Mouse (Mus musculus) midbrain, embryonic 10.5 days (tissue): ENCODE data around the gene Tsx. TPM values are rescaled to one million over a fixed set of nuclear protein-coding genes. Genes with fewer than 3 reads are reported as not detected.
"Not testable (repeated sequence)": the region's sequence is repeated elsewhere in the genome, so short reads cannot be mapped to it uniquely, and the experiment has no call there.

Source experiments
- DNase-seq: peaks from one replicate; pipeline ENCODE4 v3.0.0-alpha.2; 2017; ENCODE audit warnings: low spot score
- H3K27ac ChIP-seq: fragments of 300-500 bp; sonication (generic); replicated peaks from 2 replicates; pipeline ENCODE4 v1.5.1; 2016; ENCODE audit warnings: mild to moderate bottlenecking
- H3K27me3 ChIP-seq: fragments of 300-500 bp; sonication (generic); 2 replicates; pipeline ENCODE4 v1.6.1; 2016; ENCODE audit warnings: low read depth, mild to moderate bottlenecking; ENCODE audit not compliant: poor library complexity, severe bottlenecking
- H3K36me3 ChIP-seq: fragments of 300-500 bp; sonication (generic); 2 replicates; pipeline ENCODE4 v1.6.1; 2016; ENCODE audit warnings: mild to moderate bottlenecking, moderate library complexity
- H3K4me1 ChIP-seq: fragments of 300-500 bp; sonication (generic); 2 replicates; pipeline ENCODE4 v1.6.1; 2016
- H3K4me3 ChIP-seq: fragments of 300-500 bp; sonication (generic); 2 replicates; pipeline ENCODE4 v1.5.1; 2016; ENCODE audit warnings: mild to moderate bottlenecking, moderate library complexity
- H3K9me3 ChIP-seq: fragments of 300-500 bp; sonication (generic); replicated peaks from 2 replicates; pipeline ENCODE4 v1.6.1; 2016; ENCODE audit warnings: mild to moderate bottlenecking
- WGBS: fragments of 180-500 bp; shearing (Covaris S2); methylation state at CpG from one replicate; pipeline ENCODE4 v1.1.7; 2016; 5-methylcytosine and 5-hydroxymethylcytosine counted together
- polyA plus RNA-seq: library from polyadenylated mRNA; unstranded; fragments of >200 nt; fragmentation: Nextera tagmentation; extraction: Ambion mirVana; gene quantifications from 2 replicates; pipeline ENCODE4 v1.2.1, GENCODE M21; 2016

Tsx gene
- polyA plus RNA-seq, 1 experiment from 2014 or later = 0.35 TPM

DNA sequence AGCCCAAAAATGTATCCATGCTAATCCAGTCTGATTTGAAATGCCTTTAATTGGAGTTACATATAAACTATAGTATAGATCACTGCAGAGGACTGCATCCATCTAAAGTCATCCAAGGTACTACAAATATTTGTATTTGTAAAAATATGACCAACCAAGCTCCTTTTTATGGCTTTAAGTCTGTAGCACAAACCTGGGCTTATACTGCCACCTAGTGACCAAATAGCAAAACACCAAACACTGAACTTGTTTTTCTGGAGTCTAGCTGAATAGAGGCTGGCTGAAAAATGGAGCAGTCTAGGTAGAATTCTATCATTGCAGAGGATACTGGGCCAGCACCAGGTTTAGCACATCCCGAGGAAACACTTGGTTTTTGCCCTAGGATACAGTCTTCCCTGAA lies 26.5 kb downstream of the Tsx start:
- WGBS = 6% methylated on average over 1 of the region's 1 CpGs
- H3K27me3 ChIP-seq = peaks cover 95% of the 10 kb centered on the region
- H3K4me3 ChIP-seq = no peak overlapping the region
- no peak for DNase-seq
- no peaks in the 10 kb centered on the region for H3K9me3 ChIP-seq
- no peak overlapping the region for H3K27ac ChIP-seq
- peaks cover 10% of the 10 kb centered on the region for H3K4me1 ChIP-seq
- no peaks in the 10 kb centered on the region for H3K36me3 ChIP-seq

DNA sequence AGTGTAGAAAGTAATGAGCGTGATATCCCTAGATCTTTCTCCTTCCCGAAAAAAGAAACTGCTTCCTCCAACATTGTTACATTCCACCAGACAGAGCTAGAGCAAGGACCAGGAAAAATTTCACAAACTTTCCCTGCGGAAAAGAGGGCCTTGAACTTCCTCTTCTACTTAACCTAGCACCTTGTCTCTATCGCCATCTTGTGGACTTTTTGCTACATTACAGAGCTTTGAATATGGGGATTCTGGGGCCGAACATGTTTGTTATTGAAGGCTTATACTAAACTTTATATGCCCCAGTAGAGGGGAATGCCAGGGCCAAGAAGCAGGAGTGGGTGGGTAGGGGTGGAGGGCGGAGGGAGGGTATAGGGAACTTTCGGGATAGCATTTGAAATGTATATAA lies 29.5 kb downstream of the Tsx start:
- Histone ChIP-seq H3K4me1 (peaks cover 9% of the 10 kb centered on the region), H3K9me3 (no peaks in the 10 kb centered on the region), H3K4me3 (no peak overlapping the region), H3K36me3 (no peaks in the 10 kb centered on the region), H3K27ac (no peak overlapping the region), H3K27me3 (peaks cover 93% of the 10 kb centered on the region)
- no peak for DNase-seq
- 36% methylated on average over 7 of the region's 7 CpGs for WGBS

DNA sequence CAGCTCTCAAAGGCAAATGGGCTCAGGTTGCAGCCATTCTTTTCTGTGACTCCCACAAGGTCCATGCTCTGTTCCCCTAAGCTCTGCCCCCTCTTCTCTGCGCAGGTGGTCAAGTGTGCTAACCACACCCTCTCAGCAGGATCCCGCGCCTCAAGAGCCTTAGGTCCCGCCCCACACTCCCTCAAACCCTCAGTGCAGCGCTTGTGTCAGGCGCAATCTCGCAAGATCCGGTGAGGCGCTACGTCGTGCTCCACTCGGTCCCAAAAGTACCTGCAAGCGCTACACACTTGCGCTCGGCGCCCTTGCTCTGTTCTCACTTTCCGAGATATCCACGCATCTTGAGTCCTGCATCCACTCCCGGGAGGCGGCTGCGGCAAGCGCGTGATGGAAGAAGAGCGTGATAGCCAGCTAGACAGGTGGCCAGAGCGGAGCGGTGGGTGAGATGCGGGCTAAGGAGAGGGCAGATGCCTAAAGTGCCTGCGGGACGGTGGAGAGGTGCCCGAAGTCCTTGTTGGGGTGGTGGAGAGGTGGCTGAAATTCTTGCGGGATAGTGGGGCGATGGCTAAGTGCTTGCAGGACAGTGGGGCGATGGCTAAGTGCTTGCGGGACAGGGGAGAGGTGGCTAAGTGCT lies 33.4 kb downstream of the Tsx start:
- Histone ChIP-seq H3K9me3 (no peaks in the 10 kb centered on the region), H3K27me3 (peaks cover 92% of the 10 kb centered on the region), H3K27ac (no peak overlapping the region), H3K36me3 (no peaks in the 10 kb centered on the region), H3K4me1 (peaks cover 8% of the 10 kb centered on the region), H3K4me3 (peak overlapping the region; percentile 51)
- WGBS = 14% methylated on average over 34 of the region's 34 CpGs
- DNase-seq = peak; percentile 17

DNA sequence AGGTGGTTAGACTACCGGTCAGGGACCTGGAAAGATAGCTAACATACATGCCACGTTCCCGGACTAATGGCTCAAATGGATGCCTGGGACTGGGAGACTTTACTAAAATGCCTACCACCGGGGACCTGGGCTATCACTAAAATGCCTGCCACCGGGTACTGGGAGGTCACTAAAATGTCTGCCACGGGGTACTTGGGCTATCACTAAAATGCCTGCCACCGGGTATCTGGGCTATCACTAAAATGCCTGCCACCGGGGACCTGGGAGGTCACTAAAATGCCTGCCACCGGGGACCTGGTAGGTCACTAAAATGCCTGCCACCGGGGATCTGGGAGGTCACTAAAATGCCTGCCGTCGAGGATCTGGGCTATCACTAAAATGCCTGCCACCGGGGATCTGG lies 34.2 kb downstream of the Tsx start:
- Histone ChIP-seq H3K27me3 (peaks cover 90% of the 10 kb centered on the region), H3K4me3 (peak overlapping the region; percentile 51)

DNA sequence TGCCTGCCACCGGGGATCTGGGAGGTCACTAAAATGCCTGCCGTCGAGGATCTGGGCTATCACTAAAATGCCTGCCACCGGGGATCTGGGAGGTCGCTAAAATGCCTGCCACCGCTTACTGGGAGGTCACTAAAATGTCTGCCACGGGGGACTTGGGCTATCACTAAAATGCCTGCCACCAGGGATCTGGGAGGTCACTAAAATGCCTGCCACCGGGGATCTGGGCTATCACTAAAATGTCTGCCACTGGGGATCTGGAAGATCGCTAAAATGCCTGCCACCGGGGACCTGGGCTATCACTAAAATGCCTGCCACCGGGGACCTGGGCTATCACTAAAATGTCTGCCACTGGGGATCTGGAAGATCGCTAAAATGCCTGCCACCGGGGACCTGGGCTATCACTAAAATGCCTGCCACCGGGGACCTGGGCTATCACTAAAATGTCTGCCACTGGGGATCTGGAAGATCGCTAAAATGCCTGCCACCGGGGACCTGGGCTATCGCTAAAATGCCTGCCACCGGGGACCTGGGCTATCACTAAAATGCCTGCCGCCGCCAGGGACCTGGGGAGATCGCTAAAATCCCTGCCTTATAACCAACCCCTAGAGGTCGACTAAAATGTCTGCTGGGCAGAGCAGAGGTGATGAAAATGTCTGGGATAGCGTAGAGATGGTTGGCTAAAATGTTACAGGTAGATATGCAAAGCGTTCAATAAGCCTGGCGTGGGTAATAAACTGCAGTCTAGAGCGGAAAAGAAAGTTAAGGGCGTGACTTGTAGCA lies 34.9 kb downstream of the Tsx start:
- H3K27ac ChIP-seq, DNase-seq, H3K4me3 ChIP-seq, H3K9me3 ChIP-seq, H3K4me1 ChIP-seq, H3K36me3 ChIP-seq: not testable (repeated sequence)
- WGBS = 67% methylated on average over 23 of the region's 27 CpGs
- peaks cover 91% of the 10 kb centered on the region for H3K27me3 ChIP-seq

More for the DNA sequence above, 34.2 kb downstream of the Tsx start:
- H3K27ac ChIP-seq, DNase-seq, H3K9me3 ChIP-seq, H3K36me3 ChIP-seq, H3K4me1 ChIP-seq: not testable (repeated sequence)
- WGBS = 60% methylated on average over 12 of the region's 13 CpGs

DNA sequence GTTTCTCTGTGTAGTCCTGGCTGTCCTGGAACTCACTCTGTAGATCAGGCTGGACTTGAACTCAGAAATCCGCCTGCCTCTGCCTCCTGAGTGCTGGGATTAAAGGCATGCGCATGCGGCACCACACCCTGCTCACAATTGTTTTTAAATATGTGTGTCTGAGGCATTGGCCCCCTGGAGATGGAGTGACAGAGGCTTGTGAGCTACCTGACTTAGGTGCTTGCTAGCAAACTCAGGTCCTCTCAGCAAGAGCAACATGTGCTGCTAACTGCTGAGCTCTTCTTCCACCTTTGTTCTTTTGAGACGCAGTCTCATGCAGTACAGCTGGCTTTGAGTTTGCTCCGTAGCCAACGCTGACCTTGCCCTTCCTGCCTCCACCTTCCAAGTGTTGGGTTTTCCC lies 38.5 kb downstream of the Tsx start:
- Histone ChIP-seq H3K36me3 (no peaks in the 10 kb centered on the region), H3K27me3 (peaks cover 54% of the 10 kb centered on the region), H3K4me3 (no peak overlapping the region), H3K27ac (no peak overlapping the region), H3K9me3 (no peaks in the 10 kb centered on the region), H3K4me1 (peaks cover 3% of the 10 kb centered on the region)
- DNase-seq = no peak
- 85% methylated on average over 6 of the region's 6 CpGs for WGBS

DNA sequence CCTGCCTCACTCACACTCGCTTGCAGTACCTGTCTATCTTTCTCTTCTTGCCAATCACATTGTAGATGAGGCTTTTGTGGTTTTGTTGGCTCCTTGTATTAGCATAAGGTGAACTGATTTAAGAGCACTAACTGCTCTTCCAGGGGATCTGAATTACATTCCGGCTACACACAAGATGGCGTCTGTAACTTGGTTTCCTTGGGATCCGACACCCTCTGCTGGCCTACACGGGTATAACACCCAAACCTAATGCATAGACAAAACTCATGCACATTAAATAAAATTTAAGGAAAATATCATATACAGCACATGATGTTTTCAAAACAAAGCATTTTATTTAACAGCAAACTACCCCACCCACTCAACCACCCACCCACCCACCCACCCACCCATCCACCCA lies 45.8 kb downstream of the Tsx start:
- Histone ChIP-seq H3K27ac (no peak overlapping the region), H3K9me3 (no peaks in the 10 kb centered on the region), H3K27me3 (no peaks in the 10 kb centered on the region), H3K4me3 (no peak overlapping the region), H3K36me3 (peaks cover under 1% of the 10 kb centered on the region; the same call in 1 of the 2 replicates), H3K4me1 (no peaks in the 10 kb centered on the region)
- DNase-seq = no peak
- WGBS = 75% methylated on average over 5 of the region's 5 CpGs

DNA sequence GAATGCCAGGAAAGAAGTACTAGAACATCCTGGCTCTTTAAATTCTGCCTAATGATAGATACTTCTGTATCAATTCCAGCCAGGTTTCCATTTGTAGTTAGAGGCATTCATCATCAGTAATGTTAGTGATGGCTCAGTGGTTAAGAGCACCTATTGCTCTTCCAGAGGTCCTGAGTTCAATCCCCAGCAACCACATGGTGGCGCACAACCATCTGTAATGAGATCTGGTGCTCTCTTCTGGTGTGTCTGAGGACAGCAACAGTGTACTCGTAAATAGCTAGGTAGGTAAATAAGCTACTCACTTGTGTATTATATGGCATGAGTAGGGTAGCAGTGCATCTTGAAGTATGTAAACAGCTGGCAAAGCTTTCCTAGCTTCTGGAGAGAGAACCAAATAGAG lies 54.7 kb downstream of the Tsx start:
- no peak overlapping the region for H3K4me3 ChIP-seq
- H3K9me3 ChIP-seq = no peaks in the 10 kb centered on the region
- H3K27ac ChIP-seq = no peak overlapping the region
- DNase-seq = no peak
- H3K4me1 ChIP-seq = no peaks in the 10 kb centered on the region
- 78% methylated on average over 2 of the region's 2 CpGs for WGBS
- H3K27me3 ChIP-seq = no peaks in the 10 kb centered on the region
- H3K36me3 ChIP-seq = peaks cover 37% of the 10 kb centered on the region

DNA sequence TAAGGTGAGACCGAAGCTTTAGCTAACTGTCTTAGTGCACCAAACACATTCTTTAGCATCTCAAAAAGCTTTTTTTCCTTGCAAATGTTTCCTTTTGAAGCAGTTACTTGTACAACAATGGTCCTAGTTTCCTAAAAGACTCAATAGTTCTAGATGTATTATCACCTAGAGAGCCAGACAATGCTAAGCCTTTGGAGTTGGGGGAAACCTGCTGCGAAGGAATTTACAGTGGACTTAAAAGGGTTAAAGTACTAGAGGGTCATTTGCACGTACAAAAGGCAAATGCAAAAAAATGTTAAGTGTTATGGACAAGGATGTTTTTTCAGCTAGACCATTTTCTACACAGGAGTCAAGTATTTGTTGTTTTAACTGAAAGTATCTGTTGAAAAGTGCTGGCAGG lies 58.1 kb downstream of the Tsx start:
- Histone ChIP-seq H3K4me3 (no peak overlapping the region), H3K4me1 (no peaks in the 10 kb centered on the region), H3K36me3 (peaks cover 18% of the 10 kb centered on the region), H3K27me3 (no peaks in the 10 kb centered on the region), H3K9me3 (no peaks in the 10 kb centered on the region), H3K27ac (no peak overlapping the region)
- no peak for DNase-seq
- 87% methylated on average over 3 of the region's 3 CpGs for WGBS

Other genes starting within 250 kb of the Tsx start
- 7.4 and 13.3 TPM in 2 replicates for gene Nap1l2, start 227.8 kb upstream of the Tsx start, polyA plus RNA-seq
- not detected in 2 replicates for gene Cdx4, start 93.1 kb upstream of the Tsx start, polyA plus RNA-seq
- gene Chic1, start 58.0 kb upstream of the Tsx start, polyA plus RNA-seq = 4.5 and 5.9 TPM in 2 replicates
- not detected in 2 replicates for gene Gm26992, start 7.5 kb downstream of the Tsx start, polyA plus RNA-seq
- not detected in 2 replicates for gene Zcchc13, start 216.1 kb downstream of the Tsx start, polyA plus RNA-seq